Mouse (Mus musculus): Measurements from ENCODE around the gene Slc16a3. TPM values are rescaled to one million over a fixed set of nuclear protein-coding genes. Genes with fewer than 3 reads are reported as not detected.

Gene Slc16a3
- total RNA-seq, 2 experiments from 2014 or later = 10.4 to 11.6 TPM

- peak; percentile 60 for DNase-seq
Observed at GRCm38 (mm10) chr11:120948861-120949851, 876 bp downstream of the Slc16a3 start.

- no peak for DNase-seq
Observed at GRCm38 (mm10) chr11:120949863-120950262, 1.6 kb downstream of the Slc16a3 start.

GRCm38 (mm10) chr11:120950281-120951202, 2.3 kb downstream of the Slc16a3 start:
- peak; percentile 88 for DNase-seq

- no peak for DNase-seq
Observed at GRCm38 (mm10) chr11:120951237-120951636, 3.0 kb downstream of the Slc16a3 start.

- no peak for DNase-seq
Observed at GRCm38 (mm10) chr11:120951731-120952730, 3.8 kb downstream of the Slc16a3 start.

GRCm38 (mm10) chr11:120954936-120955335, 6.7 kb downstream of the Slc16a3 start:
- DNase-seq = no peak

GRCm38 (mm10) chr11:120955701-120956100, 7.4 kb downstream of the Slc16a3 start:
- no peak for DNase-seq

GRCm38 (mm10) chr11:120957052-120957451, 8.8 kb downstream of the Slc16a3 start:
- DNase-seq = no peak

- DNase-seq = no peak
Observed at GRCm38 (mm10) chr11:120957731-120958257, 9.5 kb downstream of the Slc16a3 start.

- no peak for DNase-seq
Observed at GRCm38 (mm10) chr11:120959066-120959465, 10.8 kb downstream of the Slc16a3 start.

- no peak for DNase-seq
Observed at GRCm38 (mm10) chr11:120959564-120959963, 11.3 kb downstream of the Slc16a3 start.

GRCm38 (mm10) chr11:120960248-120960647, 12.0 kb downstream of the Slc16a3 start:
- DNase-seq = no peak

GRCm38 (mm10) chr11:120961594-120961993, 13.3 kb downstream of the Slc16a3 start:
- DNase-seq = no peak

GRCm38 (mm10) chr11:120962050-120962771, 13.9 kb downstream of the Slc16a3 start:
- no peak for DNase-seq

- DNase-seq = no peak
Observed at GRCm38 (mm10) chr11:120962909-120963308, 14.6 kb downstream of the Slc16a3 start.

GRCm38 (mm10) chr11:120964195-120965157, 16.2 kb downstream of the Slc16a3 start:
- DNase-seq = no peak

GRCm38 (mm10) chr11:120965587-120965986, 17.3 kb downstream of the Slc16a3 start:
- no peak for DNase-seq

GRCm38 (mm10) chr11:120969742-120970141, 21.5 kb downstream of the Slc16a3 start:
- DNase-seq = no peak

- DNase-seq = no peak
Observed at GRCm38 (mm10) chr11:120971237-120971636, 23.0 kb downstream of the Slc16a3 start.
